Mouse (Mus musculus) megakaryocyte, adult 5-6 weeks (primary cell): ENCODE measurements around the gene Mob1b. TPM values are rescaled to one million over a fixed set of nuclear protein-coding genes. Genes with fewer than 3 reads are reported as not detected.

Source experiments
- ATAC-seq: 2 replicates; pipeline ENCODE4 v1.8.0; 2016; ENCODE audit warnings: mild to moderate bottlenecking, inconsistent platforms; ENCODE audit not compliant: poor library complexity, severe bottlenecking
- total RNA-seq, 2 experiments: library from RNA; stranded (forward) in 1 of 2; stranded (reverse) in 1 of 2; fragments of 153-499, 151-499 nt in 1 of 2; fragments of 221-1000, 200-1000 nt in 1 of 2; gene quantifications; 2 replicates each; pipeline versions ENCODE4 v1.2.3 to v1.2.4; 2015 to 2017

The Mob1b gene
- total RNA-seq, 2 experiments from 2014 or later, result 11.5 to 26.6 TPM

GRCm38 (mm10) chr5:88766863-88767262 lies 46.2 kb downstream of the Mob1b start:
- peak; percentile 48 for ATAC-seq

- ATAC-seq, result no peak
These were observed 47.5 kb downstream of the Mob1b start for GRCm38 (mm10) chr5:88768201-88768600.

GRCm38 (mm10) chr5:88782072-88782765 lies 61.6 kb downstream of the Mob1b start:
- ATAC-seq, result no peak

DNA sequence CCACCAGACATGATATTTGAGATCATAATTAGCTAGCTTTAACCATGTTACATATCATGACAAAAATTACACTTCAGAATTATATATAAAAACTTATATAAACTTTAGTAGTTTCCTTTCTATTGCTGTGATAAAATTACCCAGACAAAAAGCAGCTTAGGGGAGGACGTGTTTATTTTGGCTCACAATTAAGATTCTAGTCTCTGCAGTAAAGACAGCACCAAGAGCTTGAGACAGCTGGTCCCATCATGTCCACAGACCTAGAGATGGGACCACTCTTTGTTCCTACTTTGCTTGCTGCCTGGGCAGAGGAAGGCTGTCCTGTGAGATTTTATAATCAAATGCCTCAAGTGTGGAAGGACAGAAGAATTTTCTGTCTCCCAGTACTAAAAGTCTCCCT lies 64.4 kb downstream of the Mob1b start:
- ATAC-seq, result no peak

- ATAC-seq, result peak; percentile 46; the same call in 1 of the 2 replicates
These were observed 70.0 kb downstream of the Mob1b start for GRCm38 (mm10) chr5:88790675-88791074.

- ATAC-seq, result peak; percentile 93
These were observed 70.9 kb downstream of the Mob1b start for GRCm38 (mm10) chr5:88791256-88792245.

DNA sequence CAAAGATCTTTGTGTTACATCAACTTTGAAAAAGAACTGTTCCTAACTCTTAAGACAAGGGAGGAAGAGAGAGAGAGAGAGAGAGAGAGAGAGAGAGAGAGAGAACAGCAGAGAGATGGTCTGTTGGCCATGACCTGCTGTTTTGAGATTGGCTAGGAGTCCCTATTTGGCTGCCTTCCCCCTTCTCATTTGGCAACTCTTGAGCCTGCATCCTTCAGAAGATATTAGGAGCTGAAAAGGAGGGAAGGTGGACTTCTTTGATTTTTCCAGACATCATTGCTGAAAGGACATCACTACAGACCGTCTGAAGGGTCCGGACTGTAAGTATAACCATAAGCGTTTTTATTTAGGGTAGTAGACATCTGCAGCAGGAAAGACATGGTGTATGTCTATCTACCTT lies 73.0 kb downstream of the Mob1b start:
- no peak for ATAC-seq

DNA sequence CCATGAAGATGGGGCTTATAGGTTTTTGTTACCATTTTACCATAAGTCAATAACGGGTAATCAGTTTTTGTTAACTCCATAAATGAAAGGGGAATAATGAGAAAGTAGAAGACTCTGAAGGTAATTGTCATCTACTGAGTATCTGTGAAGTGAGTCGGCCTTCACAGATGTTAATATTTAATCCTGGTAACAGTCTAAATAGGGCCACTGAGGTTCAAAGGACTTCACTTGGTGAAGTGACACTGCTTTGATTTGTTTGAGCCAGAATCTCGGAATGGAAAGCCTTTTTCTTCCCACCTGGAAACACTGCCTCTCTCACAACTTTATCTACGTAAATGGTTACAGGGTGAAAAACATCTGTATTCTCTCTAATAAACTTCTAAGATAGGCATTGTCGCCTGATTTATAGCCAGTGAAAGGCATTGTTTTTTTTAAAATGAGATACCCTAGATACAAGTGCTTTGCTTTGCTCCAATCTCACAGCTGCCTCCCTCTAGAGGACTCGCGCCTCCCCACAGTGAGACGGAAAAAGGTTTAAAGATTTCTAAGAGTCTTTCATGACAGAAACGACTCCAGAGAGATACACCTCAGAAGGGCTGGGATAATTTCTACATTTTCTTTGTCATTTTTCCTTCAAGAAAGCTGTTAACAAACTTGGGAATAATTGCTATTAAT lies 75.4 kb downstream of the Mob1b start:
- ATAC-seq, result no peak

DNA sequence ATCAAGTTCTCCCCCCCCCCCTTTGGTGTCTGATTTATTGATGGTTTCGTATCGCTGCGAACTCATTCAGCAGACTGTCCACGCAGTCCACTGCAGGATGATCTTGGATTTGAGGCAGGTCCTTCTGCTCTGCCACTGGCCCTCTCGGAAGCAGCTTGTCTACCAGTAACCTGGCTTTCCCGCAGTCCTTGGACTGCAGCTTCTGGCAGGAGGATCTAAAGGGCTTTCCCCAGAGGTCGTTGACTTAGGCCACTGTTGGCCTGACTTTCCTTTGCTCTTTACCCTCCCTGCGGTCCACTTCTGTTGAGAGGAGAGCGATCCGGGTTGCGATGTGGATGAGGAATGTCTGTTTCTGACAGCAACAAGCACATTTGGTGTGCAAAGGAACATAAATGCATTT lies 75.9 kb downstream of the Mob1b start:
- ATAC-seq, result no peak

- ATAC-seq, result no peak
These were observed 76.5 kb downstream of the Mob1b start for GRCm38 (mm10) chr5:88797121-88797520.

GRCm38 (mm10) chr5:88805616-88806015 lies 85.0 kb downstream of the Mob1b start:
- ATAC-seq, result no peak

- no peak for ATAC-seq
These were observed 85.6 kb downstream of the Mob1b start for GRCm38 (mm10) chr5:88806278-88806677.

- ATAC-seq, result no peak
These were observed 86.7 kb downstream of the Mob1b start for GRCm38 (mm10) chr5:88807342-88807741.

DNA sequence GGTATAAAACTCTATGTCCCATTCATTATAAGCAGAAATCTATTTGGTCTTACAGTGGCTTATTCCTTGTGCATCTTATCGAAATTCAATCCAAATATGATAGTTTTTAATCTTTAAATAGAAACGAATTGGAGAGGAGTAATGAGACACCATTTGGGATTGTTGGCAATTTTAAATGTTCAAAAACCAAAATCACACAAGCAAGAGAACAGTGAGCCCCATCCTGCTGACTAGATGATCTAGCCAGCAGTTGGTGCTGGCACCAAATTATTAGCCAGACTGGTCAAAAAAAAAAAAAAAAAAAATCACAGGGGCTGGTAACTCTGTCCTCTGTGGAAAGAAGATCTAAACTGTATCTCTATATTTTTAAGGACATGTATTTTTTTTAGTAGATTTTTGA lies 92.5 kb downstream of the Mob1b start:
- ATAC-seq, result no peak

Other genes starting within 250 kb of the Mob1b start
- not detected in 2 replicates for gene Enam, start 232.9 kb upstream of the Mob1b start, total RNA-seq (2015)
- not detected in 2 replicates for gene Enam, start 232.9 kb upstream of the Mob1b start, total RNA-seq (2017)
- gene Jchain, start 193.0 kb upstream of the Mob1b start, total RNA-seq (2015), result 14.6 and 57.2 TPM in 2 replicates
- gene Jchain, start 193.0 kb upstream of the Mob1b start, total RNA-seq (2017), result 9.2 and 29.6 TPM in 2 replicates
- gene Utp3, start 166.4 kb upstream of the Mob1b start, total RNA-seq (2015), result 74.1 and 86.4 TPM in 2 replicates
- gene Utp3, start 166.4 kb upstream of the Mob1b start, total RNA-seq (2017), result 56.8 and 60.0 TPM in 2 replicates
- 10.3 and 12.2 TPM in 2 replicates for gene Rufy3, start 155.8 kb upstream of the Mob1b start, total RNA-seq (2015)
- 17.7 and 20.7 TPM in 2 replicates for gene Rufy3, start 155.8 kb upstream of the Mob1b start, total RNA-seq (2017)
- 56.5 TPM in 2 replicates for gene Grsf1, start 44.7 kb upstream of the Mob1b start, total RNA-seq (2015)
- gene Grsf1, start 44.7 kb upstream of the Mob1b start, total RNA-seq (2017), result 74.6 and 83.2 TPM in 2 replicates
- gene Dck, start 44.1 kb downstream of the Mob1b start, total RNA-seq (2015), result 120 and 142 TPM in 2 replicates
- 62.9 and 65.5 TPM in 2 replicates for gene Dck, start 44.1 kb downstream of the Mob1b start, total RNA-seq (2017)
- gene Slc4a4, start 166.0 kb downstream of the Mob1b start, total RNA-seq (2015), result not detected in 2 replicates
- gene Slc4a4, start 166.0 kb downstream of the Mob1b start, total RNA-seq (2017), result not detected in 2 replicates